Mouse (Mus musculus) heart, postnatal 0 days (tissue): ENCODE measurements around the gene Ccdc28a.

Experiments used
- CTCF ChIP-seq: IDR thresholded peaks from 2 replicates; pipeline ENCODE4 v1.5.1; 2016; ENCODE audit warnings: antibody characterized with exemption, control low read depth, low read depth
- EP300 ChIP-seq: IDR thresholded peaks from 2 replicates; pipeline ENCODE4 v1.6.1; 2016; ENCODE audit warnings: antibody characterized with exemption, low read depth

- TF ChIP-seq CTCF (no peak), EP300 (no peak)
These were observed 16.5 kb upstream of the Ccdc28a start for GRCm38 (mm10) chr10:18251345-18251744.
